Mouse (Mus musculus): ENCODE measurements around the gene Pde10a. TPM values are rescaled to one million over a fixed set of nuclear protein-coding genes. Genes with fewer than 3 reads are reported as not detected.

Pde10a gene
- polyA plus RNA-seq, 1 experiment from 2014 or later, result 3.5 TPM

DNA sequence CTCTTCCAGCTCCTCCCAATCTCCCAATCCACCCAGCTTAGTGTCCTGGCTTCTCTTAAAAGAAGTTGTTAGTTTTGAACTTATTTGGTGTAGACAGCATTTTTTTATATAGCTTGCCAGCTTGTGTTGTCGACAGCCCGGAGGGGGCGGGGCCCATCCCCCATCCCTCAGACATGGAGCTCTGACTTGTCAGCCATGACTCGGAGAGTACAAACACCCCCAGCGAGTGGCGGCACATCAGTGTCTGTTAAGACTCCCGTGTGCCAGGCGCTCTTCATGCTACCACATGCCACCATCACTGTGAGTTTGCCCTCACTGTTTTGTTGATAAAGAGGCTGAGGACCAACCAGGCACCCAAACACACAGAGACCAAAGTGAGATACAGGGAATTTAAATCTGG is 404.5 kb downstream of the Pde10a start:
- Histone ChIP-seq H3K27me3 (ENCODE audit: insufficient read depth, poor library complexity, severe bottlenecking) (peaks cover 65% of the 10 kb centered on the region; the same call in 1 of the 2 replicates), H3K9me3 (no peaks in the 10 kb centered on the region), H3K27ac (no peak overlapping the region), H3K4me1 (no peaks in the 10 kb centered on the region), H3K4me3 (no peak overlapping the region), H3K36me3 (no peaks in the 10 kb centered on the region)
- WGBS, result 59% methylated on average over 8 of the region's 8 CpGs
- no peak for DNase-seq (ENCODE audit: low spot score)

DNA sequence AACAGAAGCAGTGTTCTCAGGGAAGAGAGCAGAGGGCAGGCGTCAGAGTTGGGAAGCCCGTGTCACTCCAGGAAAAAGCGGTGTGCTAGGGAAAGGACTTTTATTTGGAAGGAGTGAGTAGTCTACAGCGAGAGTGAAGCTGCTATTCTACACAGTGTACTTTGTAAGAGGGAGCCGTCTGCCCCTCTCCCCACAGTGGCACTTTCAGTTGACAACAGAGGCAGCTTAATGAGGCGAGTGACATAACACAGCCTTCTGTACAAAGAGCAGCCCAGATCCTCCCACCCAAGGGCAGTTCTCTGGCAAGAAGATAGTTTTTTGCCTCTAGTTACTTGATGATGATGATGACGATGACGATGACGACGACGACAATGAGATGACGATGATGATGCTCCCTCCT is 410.4 kb downstream of the Pde10a start:
- H3K4me1 ChIP-seq, result no peaks in the 10 kb centered on the region
- peaks cover 70% of the 10 kb centered on the region for H3K27me3 ChIP-seq (ENCODE audit: insufficient read depth, poor library complexity, severe bottlenecking)
- DNase-seq (ENCODE audit: low spot score), result no peak

DNA sequence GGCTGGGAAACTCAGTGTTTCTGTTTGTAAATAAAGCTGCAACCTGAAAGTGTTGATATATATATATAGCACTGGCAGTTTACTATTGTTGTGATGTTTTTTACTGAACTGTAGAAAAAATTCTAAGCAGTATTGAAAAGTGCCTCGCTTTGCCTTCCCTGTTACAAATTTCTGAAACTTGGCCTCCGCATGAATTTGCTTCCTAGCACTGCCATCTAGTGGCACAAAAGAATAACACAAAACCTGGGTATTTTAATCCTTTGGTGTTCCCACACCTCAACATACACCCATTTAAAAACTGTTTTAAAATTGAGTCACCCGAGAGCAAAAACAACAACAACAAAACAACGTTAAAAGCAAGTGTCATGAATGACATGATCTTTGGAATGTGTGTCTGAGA is 411.4 kb downstream of the Pde10a start:
- WGBS, result 7% methylated on average over 4 of the region's 4 CpGs
- Histone ChIP-seq H3K27me3 (ENCODE audit: insufficient read depth, poor library complexity, severe bottlenecking) (peaks cover 66% of the 10 kb centered on the region), H3K9me3 (no peaks in the 10 kb centered on the region), H3K4me1 (no peaks in the 10 kb centered on the region), H3K27ac (no peak overlapping the region), H3K4me3 (no peak overlapping the region), H3K36me3 (no peaks in the 10 kb centered on the region)
- no peak for DNase-seq (ENCODE audit: low spot score)

More for the DNA sequence above, 410.4 kb downstream of the Pde10a start:
- Histone ChIP-seq H3K27ac (no peak overlapping the region), H3K9me3 (no peaks in the 10 kb centered on the region), H3K36me3 (no peaks in the 10 kb centered on the region), H3K4me3 (no peak overlapping the region)
- 47% methylated on average over 12 of the region's 12 CpGs for WGBS

DNA sequence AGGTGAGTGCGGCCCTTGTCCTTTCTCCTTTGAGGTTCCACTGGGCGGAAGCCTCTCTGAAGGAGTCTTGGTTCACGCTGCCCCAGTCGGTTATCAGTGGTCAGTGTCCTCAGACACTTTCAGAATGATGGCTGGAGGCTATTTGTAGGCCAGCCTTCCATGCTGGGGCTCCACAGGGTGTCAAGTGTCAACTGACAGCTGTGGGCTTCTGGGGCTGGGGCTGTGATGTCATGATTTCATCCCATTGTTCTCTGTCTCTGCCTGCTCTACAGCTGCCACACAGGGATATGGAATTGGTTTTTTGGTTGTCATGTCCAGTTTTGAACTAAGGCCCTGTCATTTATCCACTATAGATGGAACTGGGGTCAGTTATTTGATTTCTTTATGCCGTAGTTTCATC is 426.4 kb downstream of the Pde10a start:
- no peaks in the 10 kb centered on the region for H3K9me3 ChIP-seq
- 58% methylated on average over 5 of the region's 5 CpGs for WGBS
- H3K27me3 ChIP-seq (ENCODE audit: insufficient read depth, poor library complexity, severe bottlenecking), result peaks cover 16% of the 10 kb centered on the region; the same call in 1 of the 2 replicates
- no peak for DNase-seq (ENCODE audit: low spot score)
- 0 out of 2 replicates have a peak, but pooled peaks cover 5% of the 10 kb centered on the region for H3K36me3 ChIP-seq
- H3K4me1 ChIP-seq, result peaks cover 6% of the 10 kb centered on the region; the same call in 1 of the 2 replicates
- no peak overlapping the region for H3K27ac ChIP-seq
- H3K4me3 ChIP-seq, result no peak overlapping the region

DNA sequence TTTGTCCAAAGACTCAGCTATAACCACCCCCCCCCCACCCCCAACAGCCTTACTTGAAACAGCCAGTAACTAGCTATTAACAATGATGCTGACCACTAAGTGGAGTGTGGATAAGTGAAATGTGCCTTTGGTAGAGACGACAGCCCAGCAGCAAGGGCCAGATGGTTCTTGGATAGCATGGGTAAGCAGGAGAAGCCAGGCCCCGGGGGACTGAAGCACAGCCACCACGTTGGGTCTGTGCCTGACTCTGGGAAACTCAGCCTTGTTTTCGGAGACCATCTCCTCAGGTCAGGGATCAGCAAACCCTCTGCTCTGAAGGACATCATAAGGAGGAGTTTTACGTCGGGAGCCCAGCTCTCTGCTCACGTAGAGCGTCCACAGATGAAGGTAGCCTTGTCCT is 427.8 kb downstream of the Pde10a start:
- WGBS, result 87% methylated on average over 8 of the region's 8 CpGs
- 0 out of 2 replicates have a peak, but pooled peaks cover 5% of the 10 kb centered on the region for H3K36me3 ChIP-seq
- H3K27me3 ChIP-seq (ENCODE audit: insufficient read depth, poor library complexity, severe bottlenecking), result peaks cover 5% of the 10 kb centered on the region; the same call in 1 of the 2 replicates
- DNase-seq (ENCODE audit: low spot score), result no peak
- no peaks in the 10 kb centered on the region for H3K9me3 ChIP-seq
- H3K4me3 ChIP-seq, result no peak overlapping the region
- H3K4me1 ChIP-seq, result peaks cover 6% of the 10 kb centered on the region; the same call in 1 of the 2 replicates
- no peak overlapping the region for H3K27ac ChIP-seq

DNA sequence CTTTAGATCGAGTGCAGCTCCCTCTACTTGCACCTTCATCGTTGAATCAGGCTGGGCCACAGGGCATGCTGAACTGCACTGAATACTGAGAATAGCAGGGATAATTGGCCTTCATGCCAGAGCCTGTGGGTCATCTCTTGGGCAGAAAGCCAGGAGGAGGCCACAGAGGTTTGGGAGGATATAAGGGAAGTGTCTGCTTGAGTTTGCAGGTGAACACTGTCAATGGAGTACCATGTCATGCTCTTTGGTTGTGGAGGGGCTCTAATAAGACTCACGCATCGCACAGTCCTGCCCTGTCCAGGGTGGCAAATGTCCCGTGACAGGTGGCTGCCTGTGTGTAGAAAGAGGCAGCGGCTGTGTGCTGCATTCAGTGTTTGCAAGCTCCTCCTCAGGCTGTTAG is 433.0 kb downstream of the Pde10a start:
- Histone ChIP-seq H3K27me3 (ENCODE audit: insufficient read depth, poor library complexity, severe bottlenecking) (no peaks in the 10 kb centered on the region), H3K4me1 (no peaks in the 10 kb centered on the region), H3K36me3 (no peaks in the 10 kb centered on the region), H3K27ac (no peak overlapping the region), H3K4me3 (no peak overlapping the region), H3K9me3 (no peaks in the 10 kb centered on the region)
- no peak for DNase-seq (ENCODE audit: low spot score)
- WGBS, result 84% methylated on average over 6 of the region's 6 CpGs

DNA sequence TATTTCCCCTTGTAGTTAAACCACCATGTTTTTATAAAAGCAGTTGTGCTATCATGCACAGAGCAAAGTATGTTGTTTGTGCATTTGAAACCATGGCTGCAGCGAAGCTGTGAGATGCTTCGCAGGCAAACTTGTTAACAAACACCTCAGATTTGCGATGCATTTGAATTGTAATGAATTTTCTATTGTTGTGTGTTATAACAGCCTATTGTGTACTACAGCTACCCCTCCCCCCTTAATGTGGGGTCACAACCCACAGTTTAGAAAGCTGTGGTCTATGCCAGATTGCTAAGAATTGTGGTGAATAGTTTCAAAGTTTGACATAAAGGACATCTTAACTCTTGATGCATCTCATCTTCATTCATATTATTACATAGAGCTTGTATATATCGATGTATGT is 435.2 kb downstream of the Pde10a start:
- 83% methylated on average over 4 of the region's 4 CpGs for WGBS
- H3K9me3 ChIP-seq, result no peaks in the 10 kb centered on the region

DNA sequence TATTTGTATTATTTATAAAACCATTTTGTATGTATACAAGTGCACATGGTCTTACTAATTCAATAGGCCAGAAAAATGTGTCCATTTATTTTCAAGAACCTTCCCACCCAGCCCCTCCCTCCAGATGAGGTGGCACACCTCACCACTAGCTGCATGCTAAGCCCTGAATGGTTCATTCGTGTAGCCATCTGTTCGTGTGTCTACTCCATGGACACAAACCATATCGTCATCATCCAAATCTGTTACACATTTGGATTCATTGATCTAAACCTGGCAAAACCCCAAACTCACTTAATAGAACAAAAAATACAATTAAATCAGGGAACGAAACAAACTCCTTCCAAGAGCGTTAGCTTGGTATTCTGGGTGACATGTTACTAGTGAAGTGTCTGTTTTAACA is 435.9 kb downstream of the Pde10a start:
- no peak overlapping the region for H3K27ac ChIP-seq
- no peaks in the 10 kb centered on the region for H3K27me3 ChIP-seq (ENCODE audit: insufficient read depth, poor library complexity, severe bottlenecking)
- 91% methylated on average over 5 of the region's 5 CpGs for WGBS
- H3K9me3 ChIP-seq, result no peaks in the 10 kb centered on the region
- no peaks in the 10 kb centered on the region for H3K4me1 ChIP-seq
- no peaks in the 10 kb centered on the region for H3K36me3 ChIP-seq
- H3K4me3 ChIP-seq, result no peak overlapping the region
- no peak for DNase-seq (ENCODE audit: low spot score)

More for the DNA sequence above, 435.2 kb downstream of the Pde10a start:
- Histone ChIP-seq H3K4me3 (no peak overlapping the region), H3K36me3 (no peaks in the 10 kb centered on the region), H3K27me3 (ENCODE audit: insufficient read depth, poor library complexity, severe bottlenecking) (no peaks in the 10 kb centered on the region), H3K27ac (no peak overlapping the region), H3K4me1 (no peaks in the 10 kb centered on the region)
- DNase-seq (ENCODE audit: low spot score), result no peak

DNA sequence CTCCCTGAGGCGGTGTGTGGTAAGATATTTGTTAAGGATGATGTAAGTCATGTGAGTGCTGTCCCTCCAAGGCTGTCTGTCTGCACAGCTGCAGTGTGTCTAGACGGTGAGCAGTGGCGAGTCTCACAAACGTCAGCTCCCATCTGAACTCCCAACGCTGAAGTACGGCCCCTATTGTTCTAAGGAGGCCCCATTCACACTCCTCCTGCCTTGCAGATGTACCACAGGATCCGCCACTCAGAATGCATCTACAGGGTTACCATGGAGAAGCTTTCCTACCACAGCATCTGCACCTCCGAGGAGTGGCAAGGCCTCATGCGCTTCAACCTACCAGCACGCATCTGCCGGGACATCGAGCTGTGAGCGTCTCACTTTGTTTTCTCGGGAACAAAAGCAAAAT is 436.5 kb downstream of the Pde10a start:
- H3K27ac ChIP-seq, result no peak overlapping the region
- no peaks in the 10 kb centered on the region for H3K27me3 ChIP-seq (ENCODE audit: insufficient read depth, poor library complexity, severe bottlenecking)
- H3K4me1 ChIP-seq, result no peaks in the 10 kb centered on the region
- no peaks in the 10 kb centered on the region for H3K9me3 ChIP-seq
- no peaks in the 10 kb centered on the region for H3K36me3 ChIP-seq
- H3K4me3 ChIP-seq, result no peak overlapping the region
- no peak for DNase-seq (ENCODE audit: low spot score)
- 76% methylated on average over 14 of the region's 14 CpGs for WGBS

DNA sequence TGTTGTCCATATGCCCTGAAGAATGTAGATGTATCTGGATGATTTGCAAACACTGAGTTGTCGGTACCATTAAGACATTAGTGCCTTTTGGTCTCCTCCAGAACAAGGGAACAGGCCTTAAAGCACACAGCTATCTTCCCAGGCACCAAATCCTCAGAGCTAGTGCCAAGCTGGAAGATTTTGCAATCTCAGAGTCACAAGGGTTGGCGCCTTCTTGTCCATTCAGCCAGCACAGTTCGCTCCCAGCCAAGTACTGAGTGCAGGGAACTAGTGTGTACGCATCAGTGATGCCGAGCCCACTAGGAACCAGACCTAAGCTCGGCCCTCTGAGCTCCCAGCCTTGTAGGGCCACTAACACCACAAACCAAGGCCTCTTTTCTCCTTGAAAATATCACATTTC is 440.0 kb downstream of the Pde10a start:
- Histone ChIP-seq H3K36me3 (no peaks in the 10 kb centered on the region), H3K4me1 (no peaks in the 10 kb centered on the region), H3K4me3 (no peak overlapping the region), H3K9me3 (no peaks in the 10 kb centered on the region), H3K27ac (no peak overlapping the region), H3K27me3 (ENCODE audit: insufficient read depth, poor library complexity, severe bottlenecking) (no peaks in the 10 kb centered on the region)
- no peak for DNase-seq (ENCODE audit: low spot score)
- WGBS, result 89% methylated on average over 6 of the region's 6 CpGs

DNA sequence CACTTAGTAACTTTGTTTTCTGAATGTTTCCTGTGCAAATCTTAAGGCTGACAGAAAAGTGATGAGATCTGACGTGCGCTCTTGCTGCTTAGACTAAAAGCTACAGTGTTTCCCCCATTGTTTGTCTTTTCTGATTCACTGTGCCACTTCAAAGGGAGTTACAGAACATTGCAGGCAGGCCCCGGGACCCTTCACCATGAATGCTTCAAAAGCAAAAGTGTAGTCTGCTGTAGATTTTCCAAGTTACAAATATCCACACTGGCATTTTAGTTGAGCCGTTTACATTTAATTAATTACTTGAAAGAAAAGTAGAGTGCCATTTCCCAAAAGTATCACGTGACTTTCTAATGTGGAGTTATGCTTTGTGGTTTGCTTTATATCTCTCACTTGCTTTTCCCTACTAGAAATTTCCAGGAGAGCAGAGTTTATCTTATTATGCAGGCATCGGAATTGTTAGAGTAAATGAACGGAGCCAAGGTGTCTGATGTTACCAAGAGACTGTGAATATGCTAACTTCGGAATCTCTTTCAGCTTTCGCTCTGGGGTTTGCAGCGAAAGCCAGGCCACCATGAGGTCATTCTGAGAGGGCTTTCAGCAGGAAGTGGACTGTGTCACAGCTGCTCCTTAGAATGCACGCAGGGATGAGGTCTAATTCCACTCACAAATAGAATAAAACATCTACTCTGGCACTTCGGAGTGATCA is 447.1 kb downstream of the Pde10a start:
- no peak for DNase-seq (ENCODE audit: low spot score)
- H3K27ac ChIP-seq, result no peak overlapping the region
- WGBS, result 47% methylated on average over 12 of the region's 12 CpGs
- H3K36me3 ChIP-seq, result no peaks in the 10 kb centered on the region
- H3K27me3 ChIP-seq (ENCODE audit: insufficient read depth, poor library complexity, severe bottlenecking), result peaks cover 3% of the 10 kb centered on the region; the same call in 1 of the 2 replicates
- no peak overlapping the region for H3K4me3 ChIP-seq
- no peaks in the 10 kb centered on the region for H3K9me3 ChIP-seq
- no peaks in the 10 kb centered on the region for H3K4me1 ChIP-seq

DNA sequence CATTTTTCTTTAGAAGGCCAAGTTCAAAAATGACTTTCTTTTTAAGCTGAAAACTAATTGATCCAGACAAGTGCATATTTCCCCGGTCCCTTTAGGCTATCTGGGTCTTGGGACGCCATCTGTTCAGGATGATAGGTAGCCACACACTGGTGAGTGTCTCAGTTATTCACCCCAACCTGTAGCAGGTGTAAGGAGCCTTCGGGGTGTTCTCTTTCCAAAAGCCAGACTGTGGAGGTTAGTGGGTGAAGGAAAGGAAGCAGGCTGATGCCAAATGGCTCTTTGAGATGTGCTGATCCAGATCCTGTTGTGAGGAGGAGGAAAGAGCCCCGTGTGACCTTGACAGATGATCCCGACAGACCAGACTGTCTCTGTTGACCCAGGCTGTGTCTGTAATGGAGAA is 448.2 kb downstream of the Pde10a start:
- H3K36me3 ChIP-seq, result no peaks in the 10 kb centered on the region
- DNase-seq (ENCODE audit: low spot score), result no peak
- H3K27me3 ChIP-seq (ENCODE audit: insufficient read depth, poor library complexity, severe bottlenecking), result peaks cover 3% of the 10 kb centered on the region; the same call in 1 of the 2 replicates
- no peaks in the 10 kb centered on the region for H3K4me1 ChIP-seq
- 63% methylated on average over 5 of the region's 5 CpGs for WGBS
- no peak overlapping the region for H3K4me3 ChIP-seq
- H3K9me3 ChIP-seq, result no peaks in the 10 kb centered on the region
- no peak overlapping the region for H3K27ac ChIP-seq

DNA sequence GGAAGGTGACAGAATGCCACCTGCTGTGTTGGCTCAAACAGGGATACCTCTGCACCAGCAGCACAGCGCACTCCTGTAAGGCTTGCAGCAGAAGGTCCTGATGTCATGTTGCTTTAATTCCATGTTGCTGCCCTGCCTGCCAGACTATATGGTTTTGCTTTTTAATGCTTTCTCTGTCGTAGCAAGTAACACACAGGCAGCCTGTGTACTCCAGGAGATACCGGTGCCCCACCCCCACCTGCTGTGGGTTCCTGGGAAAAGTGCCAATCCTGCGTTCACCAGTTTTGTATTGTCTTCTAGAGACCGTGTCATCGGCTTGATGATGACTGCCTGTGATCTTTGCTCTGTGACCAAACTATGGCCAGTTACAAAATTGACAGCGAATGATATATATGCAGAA is 449.3 kb downstream of the Pde10a start:
- Histone ChIP-seq H3K4me3 (no peak overlapping the region), H3K4me1 (no peaks in the 10 kb centered on the region), H3K36me3 (no peaks in the 10 kb centered on the region), H3K27ac (no peak overlapping the region), H3K9me3 (no peaks in the 10 kb centered on the region), H3K27me3 (ENCODE audit: insufficient read depth, poor library complexity, severe bottlenecking) (peaks cover 3% of the 10 kb centered on the region; the same call in 1 of the 2 replicates)
- no peak for DNase-seq (ENCODE audit: low spot score)
- 79% methylated on average over 7 of the region's 7 CpGs for WGBS
